Mouse (Mus musculus): ENCODE results near the gene Grid1. TPM values are rescaled to one million over a fixed set of nuclear protein-coding genes. Genes with fewer than 3 reads are reported as not detected.

Grid1 gene
- total and polyA plus RNA-seq, 2 experiments from 2014 or later, result 10.5 to 39.4 TPM

DNA sequence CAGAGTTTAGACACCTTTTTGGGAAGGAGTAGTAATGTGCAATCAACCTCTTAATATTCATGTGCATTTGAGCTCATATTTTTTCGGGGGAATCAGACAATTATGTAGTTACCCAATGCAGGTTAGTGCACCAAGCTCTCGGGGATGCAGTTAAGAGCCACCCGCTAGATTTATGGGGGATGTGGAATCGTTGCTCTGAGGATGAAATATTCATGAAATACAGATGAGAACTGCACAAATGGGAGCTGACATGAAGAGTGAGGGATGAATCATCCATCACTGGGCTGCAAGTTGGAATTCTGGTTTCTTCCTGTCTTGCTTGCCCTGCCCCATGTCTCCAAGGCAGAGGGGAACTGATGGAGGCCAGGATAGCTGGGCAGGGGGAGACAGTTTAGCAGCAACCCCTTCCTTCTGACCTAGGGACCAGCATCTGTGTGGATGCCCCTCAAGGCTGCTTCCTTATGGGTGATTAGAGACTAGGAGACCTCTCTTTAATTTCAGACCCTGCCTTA, 753.1 kb downstream of the Grid1 start:
- Histone ChIP-seq H3K27me3 (ENCODE audit: insufficient read depth, low read length) (no peaks in the 10 kb centered on the region), H3K4me2 (ENCODE audit: low read depth, low read length, poor library complexity, severe bottlenecking) (no peak overlapping the region), H3K36me3 (ENCODE audit: insufficient read depth, low read length) (no peaks in the 10 kb centered on the region), H3K9me3 (ENCODE audit: low read length) (no peaks in the 10 kb centered on the region), H3K27ac (ENCODE audit: low read depth, low read length) (no peak overlapping the region), H3K9ac (replicated peaks; ENCODE audit: low read length, poor library complexity, severe bottlenecking) (no peak overlapping the region), H3K4me3 (ENCODE audit: low read depth, low read length) (no peak overlapping the region), H3K4me1 (ENCODE audit: insufficient read depth, low read length) (no peaks in the 10 kb centered on the region)
- ATAC-seq (ENCODE audit: low FRiP score), result no peak
- DNase-seq (ENCODE audit: low spot score), result no peak
- WGBS, result 65% methylated on average over 4 of the region's 4 CpGs
- no peak for TF ChIP-seq CTCF (IDR thresholded peaks at IDR 0.05)

- Histone ChIP-seq H3K9ac (replicated peaks; ENCODE audit: low read length, poor library complexity, severe bottlenecking) (no peak overlapping the region), H3K9me3 (ENCODE audit: low read length) (no peaks in the 10 kb centered on the region), H3K27me3 (ENCODE audit: insufficient read depth, low read length) (no peaks in the 10 kb centered on the region), H3K4me2 (ENCODE audit: low read depth, low read length, poor library complexity, severe bottlenecking) (no peak overlapping the region), H3K4me1 (ENCODE audit: insufficient read depth, low read length) (no peaks in the 10 kb centered on the region), H3K27ac (ENCODE audit: low read depth, low read length) (no peak overlapping the region), H3K36me3 (ENCODE audit: insufficient read depth, low read length) (no peaks in the 10 kb centered on the region), H3K4me3 (ENCODE audit: low read depth, low read length) (no peak overlapping the region)
- DNase-seq (ENCODE audit: low spot score) (no peak), ATAC-seq (ENCODE audit: low FRiP score) (no peak)
- TF ChIP-seq CTCF (IDR thresholded peaks at IDR 0.05), result no peak
- 77% methylated on average over 2 of the region's 2 CpGs for WGBS
Observed at GRCm38 (mm10) chr14:35574489-35574888, 754.6 kb downstream of the Grid1 start.

- Histone ChIP-seq H3K4me2 (ENCODE audit: low read depth, low read length, poor library complexity, severe bottlenecking) (no peak overlapping the region), H3K4me1 (ENCODE audit: insufficient read depth, low read length) (no peaks in the 10 kb centered on the region), H3K36me3 (ENCODE audit: insufficient read depth, low read length) (peaks cover 2% of the 10 kb centered on the region; the same call in 1 of the 2 replicates), H3K4me3 (ENCODE audit: low read depth, low read length) (no peak overlapping the region), H3K9ac (replicated peaks; ENCODE audit: low read length, poor library complexity, severe bottlenecking) (no peak overlapping the region), H3K9me3 (ENCODE audit: low read length) (no peaks in the 10 kb centered on the region), H3K27ac (ENCODE audit: low read depth, low read length) (no peak overlapping the region), H3K27me3 (ENCODE audit: insufficient read depth, low read length) (no peaks in the 10 kb centered on the region)
- no peak for ATAC-seq (ENCODE audit: low FRiP score)
- TF ChIP-seq CTCF (IDR thresholded peaks at IDR 0.05), result no peak
- no peak for DNase-seq (ENCODE audit: low spot score)
- 33% methylated on average over 6 of the region's 6 CpGs for WGBS
Observed at GRCm38 (mm10) chr14:35575285-35575684, 755.4 kb downstream of the Grid1 start.

DNA sequence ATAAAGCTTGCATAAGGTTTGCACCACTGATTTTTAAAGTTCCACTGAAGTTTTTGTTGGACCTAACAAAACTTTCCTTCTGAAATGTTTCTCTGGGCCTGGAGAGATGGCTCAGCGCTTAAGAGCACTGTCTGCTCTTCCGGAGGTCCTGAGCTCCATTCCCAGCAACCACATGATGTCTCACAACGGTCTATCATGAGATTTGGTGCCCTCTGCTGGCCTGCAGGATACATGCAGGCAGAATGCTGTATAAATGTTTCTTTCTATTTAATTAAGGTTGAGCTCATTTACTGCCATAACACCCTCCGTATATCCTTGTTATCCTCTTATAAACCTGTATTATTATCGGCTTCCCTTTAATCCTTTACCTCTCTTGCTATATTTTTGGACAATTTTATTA, 805.8 kb downstream of the Grid1 start:
- no peak overlapping the region for H3K4me2 ChIP-seq (ENCODE audit: low read depth, low read length, poor library complexity, severe bottlenecking)
- no peak for ATAC-seq (ENCODE audit: low FRiP score)
- DNase-seq (ENCODE audit: low spot score), result no peak
- no peaks in the 10 kb centered on the region for H3K27me3 ChIP-seq (ENCODE audit: insufficient read depth, low read length)
- no peaks in the 10 kb centered on the region for H3K4me1 ChIP-seq (ENCODE audit: insufficient read depth, low read length)
- WGBS, result 91% methylated on average over 5 of the region's 5 CpGs
- no peaks in the 10 kb centered on the region for H3K36me3 ChIP-seq (ENCODE audit: insufficient read depth, low read length)
- TF ChIP-seq CTCF (IDR thresholded peaks at IDR 0.05), result 0 out of 2 replicates have a peak, but pooled peaks have one; percentile 8
- H3K9me3 ChIP-seq (ENCODE audit: low read length), result no peaks in the 10 kb centered on the region
- no peak overlapping the region for H3K27ac ChIP-seq (ENCODE audit: low read depth, low read length)
- H3K9ac ChIP-seq (replicated peaks; ENCODE audit: low read length, poor library complexity, severe bottlenecking), result no peak overlapping the region
- H3K4me3 ChIP-seq (ENCODE audit: low read depth, low read length), result no peak overlapping the region

MicroRNAs within 50 kb of the gene (microRNA counts, 519-probe panel; counts per million panel counts)
- 528 counts per million, percentile 58 among the panel's probes with 10 or more counts for microRNA mmu-miR-346

Small RNA genes within 50 kb of the gene (microRNA-seq; reads per million reads assigned to microRNA genes)
- 242 reads per million, percentile 57 among the genes with 10 or more reads in this experiment for gene Mir346 (ENCODE audit: borderline number of aligned reads)

Other genes with a start within 250 kb of the Grid1 start
- gene Ldb3, start 231.4 kb upstream of the Grid1 start, total RNA-seq (2014; rRNA removed), result 1.6 and 1.7 TPM in 2 replicates
- 1.1 and 1.2 TPM in 2 replicates for gene Ldb3, start 231.4 kb upstream of the Grid1 start, polyA plus RNA-seq (2015; fragmentation: Nextera tagmentation; extraction: Ambion mirVana)
- gene Opn4, start 220.0 kb upstream of the Grid1 start, total RNA-seq (2014; rRNA removed), result not detected in 2 replicates
- gene Opn4, start 220.0 kb upstream of the Grid1 start, polyA plus RNA-seq (2015; fragmentation: Nextera tagmentation; extraction: Ambion mirVana), result 0.10 and 0.14 TPM in 2 replicates
- 14.8 and 23.7 TPM in 2 replicates for gene Wapl, start 146.2 kb upstream of the Grid1 start, total RNA-seq (2014; rRNA removed)
- gene Wapl, start 146.2 kb upstream of the Grid1 start, polyA plus RNA-seq (2015; fragmentation: Nextera tagmentation; extraction: Ambion mirVana), result 8.8 and 9.9 TPM in 2 replicates